In genomic region chr9:70242112-70242862, GRCm38 (mm10) we compare ENCODE assay signal across 9 mouse cellular contexts. TPM values are rescaled to one million over a fixed set of nuclear protein-coding genes. Genes with fewer than 3 reads are reported as not detected.
DNase-seq lines count a peak whose midpoint lies in the region; ATAC-seq lines count a peak whose summit lies in the region.
"Had no signal": no experiment of that assay in that cellular context is flagged by ENCODE, and none has a peak within 500 bp of the region (broad histone marks: within the 10 kb centered on the region; RNA-seq: fewer than 3 reads in every experiment).

No protein-coding gene starts in this region.

- H3K27me3 ChIP-seq in kidney, embryonic 14.5 days (ENCODE audit: control insufficient read depth, insufficient read depth, low read length), result no peaks in the 10 kb centered on the region
- no peaks in the 10 kb centered on the region for H3K27me3 ChIP-seq in liver, embryonic 16.5 days (ENCODE audit: control insufficient read depth, insufficient read depth, low read depth, low read length)

- H3K9me3 ChIP-seq in kidney, embryonic 14.5 days (ENCODE audit: control insufficient read depth, low read length), result no peaks in the 10 kb centered on the region
- no peaks in the 10 kb centered on the region for H3K9me3 ChIP-seq in liver, embryonic 16.5 days (replicated peaks; ENCODE audit: control insufficient read depth, low read length)

- H3K4me1 ChIP-seq in kidney, embryonic 14.5 days (ENCODE audit: control insufficient read depth, insufficient read depth, low read length), result peaks cover 28% of the 10 kb centered on the region
- H3K4me1 ChIP-seq in liver, embryonic 16.5 days (ENCODE audit: control insufficient read depth, low read depth, low read length), result peaks cover 2% of the 10 kb centered on the region

- no peaks in the 10 kb centered on the region for H3K36me3 ChIP-seq in kidney, embryonic 14.5 days (ENCODE audit: control insufficient read depth, insufficient read depth, low read length)
- H3K36me3 ChIP-seq in liver, embryonic 16.5 days (ENCODE audit: control insufficient read depth, insufficient read depth), result no peaks in the 10 kb centered on the region

- H3K27ac ChIP-seq in kidney, embryonic 14.5 days (ENCODE audit: low read depth, low read length), result 0 out of 2 replicates have a peak overlapping the region, but pooled peaks have one; percentile 65
- peak overlapping the region; percentile 79 for H3K27ac ChIP-seq in liver, embryonic 16.5 days (ENCODE audit: low read length)

- no peak for ATAC-seq in kidney, embryonic 14.5 days (ENCODE audit: low FRiP score, low TSS enrichment)
- peak; percentile 50 for ATAC-seq in liver, embryonic 16.5 days (ENCODE audit: low read depth)

- no peak overlapping the region for H3K4me3 ChIP-seq in kidney, embryonic 14.5 days (ENCODE audit: low read length)
- H3K4me3 ChIP-seq in liver, embryonic 16.5 days (ENCODE audit: low read depth, low read length), result no peak overlapping the region
- H3K4me3 ChIP-seq: erythroblast, embryonic 14.5 days had no signal

- no peak overlapping the region for H3K4me2 ChIP-seq in kidney, embryonic 14.5 days (replicated peaks; ENCODE audit: low read depth, low read length)
- no peak overlapping the region for H3K4me2 ChIP-seq in liver, embryonic 16.5 days (ENCODE audit: low read depth, low read length)

- intact Hi-C loops in heart, postnatal 14 days (cut with DNase I), result no loop called here

- H3K9ac ChIP-seq in kidney, embryonic 14.5 days (ENCODE audit: low read depth, low read length), result no peak overlapping the region
- no peak overlapping the region for H3K9ac ChIP-seq in liver, embryonic 16.5 days (ENCODE audit: low read depth, low read length)

- peak; percentile 87 for DNase-seq in heart, adult 11 months
- DNase-seq in heart, postnatal 14 days, result no peak
- peak; percentile 66 for DNase-seq in adrenal gland, postnatal 25 days
- no peak for DNase-seq in thymus, postnatal 10 days (ENCODE audit: low spot score in 2 of 2)
- DNase-seq in MN1 (ENCODE audit: low spot score), result no peak
- DNase-seq in cerebellum, adult 11 months, result no peak

- WGBS in kidney, embryonic 14.5 days, result 66% methylated on average over 4 of the region's 4 CpGs
- WGBS in liver, embryonic 16.5 days (ENCODE audit: insufficient replicate concordance), result 39% methylated on average over 4 of the region's 4 CpGs

RNA-seq across cellular contexts. Expression of gene Myo1e, which starts 35.1 kb away (rescaled TPM):
- total RNA-seq in heart, postnatal 14 days (2021), result 10 to 100 TPM; 14.6 to 17.6 TPM
- 24.5 TPM in 2 replicates for total RNA-seq in adrenal gland, postnatal 25 days (2021)
- polyA plus RNA-seq in kidney, embryonic 14.5 days (2014; fragmentation: Nextera tagmentation; extraction: Ambion mirVana), result 10.6 and 20.6 TPM in 2 replicates
- polyA plus RNA-seq in liver, embryonic 16.5 days (2015; fragmentation: Nextera tagmentation; extraction: Ambion mirVana), result 3.9 and 5.1 TPM in 2 replicates

Comparison
In these comparisons a context has a peak if more than half of its experiments do, and no peak if none do; other contexts are left out.
1. DNase-seq: peak in heart, adult 11 months (single experiment) and adrenal gland, postnatal 25 days (single experiment); none in heart, postnatal 14 days (0 of 2), thymus, postnatal 10 days (0 of 2), MN1 (single experiment) and cerebellum, adult 11 months (single experiment).